Mouse (Mus musculus): ENCODE data around the gene Dock8.

GRCm38 (mm10) chr19:25096986-25097385, 97.7 kb downstream of the Dock8 start:
- no peak for TF ChIP-seq POLR2AphosphoS2 (IDR thresholded peaks at IDR 0.05; ENCODE audit: low read depth, low read length)
- no peak for TF ChIP-seq CHD2 (IDR thresholded peaks at IDR 0.05; ENCODE audit: low read length)
- no peak for TF ChIP-seq CHD1 (IDR thresholded peaks at IDR 0.05; ENCODE audit: low read depth, low read length)
- no peak for TF ChIP-seq CTCF (conservative IDR thresholded peaks at IDR 0.05 in 1 of 2, IDR thresholded peaks at IDR 0.05 in 1 of 2; ENCODE audit: low read depth in 2 of 2, low read length in 2 of 2)
- TF ChIP-seq MAZ (IDR thresholded peaks at IDR 0.05; ENCODE audit: low read depth, low read length), result no peak
- TF ChIP-seq ELF1 (IDR thresholded peaks at IDR 0.05; ENCODE audit: low read depth, low read length), result no peak
- no peak for TF ChIP-seq SMC3 (IDR thresholded peaks at IDR 0.05; ENCODE audit: low read depth, low read length)
- TF ChIP-seq JUN (IDR thresholded peaks at IDR 0.05; ENCODE audit: insufficient read depth, low read depth, low read length), result no peak
- TF ChIP-seq POLR2A (IDR thresholded peaks at IDR 0.05; ENCODE audit: low read depth, low read length), result no peak
- TF ChIP-seq PAX5 (IDR thresholded peaks at IDR 0.05; ENCODE audit: low read length), result no peak
- TF ChIP-seq MAFK (IDR thresholded peaks at IDR 0.05; ENCODE audit: insufficient replicate concordance, low read length), result no peak
- no peak for TF ChIP-seq IRF4 (IDR thresholded peaks at IDR 0.05; ENCODE audit: low read depth, low read length)
- no peak for TF ChIP-seq USF1 (IDR thresholded peaks at IDR 0.05; ENCODE audit: low read depth, low read length)
- TF ChIP-seq RAD21 (IDR thresholded peaks at IDR 0.05; ENCODE audit: low read depth, low read length), result no peak
